Mouse (Mus musculus) gonadal fat pad, adult 2 months (tissue): ENCODE results near the gene Gm12184. TPM values are rescaled to one million over a fixed set of nuclear protein-coding genes. Genes with fewer than 3 reads are reported as not detected.
"Not testable (repeated sequence)": the region's sequence is repeated elsewhere in the genome, so short reads cannot be mapped to it uniquely, and the experiment has no call there.

ENCODE experiments used
- DNase-seq: peaks from one replicate; pipeline ENCODE4 v3.0.0-alpha.2; 2012; ENCODE audit warnings: low read depth
- polyA plus RNA-seq: library from polyadenylated mRNA; depleted of rRNA; stranded (reverse); fragments of >200 nt; gene quantifications from 2 replicates; pipeline ENCODE4 v1.2.3, GENCODE M21; 2012

Gene Gm12184
- polyA plus RNA-seq, 1 experiment, result 11.0 TPM

GRCm38 (mm10) chr11:48846881-48847280 lies 20.4 kb upstream of the Gm12184 start:
- DNase-seq, result no peak

DNA sequence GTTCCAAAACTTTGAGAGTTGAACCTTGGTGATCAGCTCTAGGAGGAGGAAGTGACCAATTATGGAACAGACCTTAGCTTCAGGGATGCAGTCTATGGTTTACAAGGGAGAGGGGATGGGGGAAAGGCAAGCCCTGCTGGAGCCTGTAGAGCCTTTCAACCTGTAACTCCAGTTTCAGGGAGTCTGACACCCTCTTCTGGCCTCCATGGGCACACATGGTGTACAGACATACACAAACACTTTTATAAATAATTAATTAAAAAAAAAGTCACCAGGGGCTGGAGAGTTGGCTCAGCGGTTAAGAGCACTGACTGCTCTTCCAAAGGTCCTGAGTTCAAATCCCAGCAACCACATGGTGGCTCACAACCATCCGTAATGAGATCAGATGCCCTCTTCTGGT lies 19.9 kb upstream of the Gm12184 start:
- not testable (repeated sequence) for DNase-seq

- no peak for DNase-seq
Measured at GRCm38 (mm10) chr11:48845244-48845815, 18.9 kb upstream of the Gm12184 start.

DNA sequence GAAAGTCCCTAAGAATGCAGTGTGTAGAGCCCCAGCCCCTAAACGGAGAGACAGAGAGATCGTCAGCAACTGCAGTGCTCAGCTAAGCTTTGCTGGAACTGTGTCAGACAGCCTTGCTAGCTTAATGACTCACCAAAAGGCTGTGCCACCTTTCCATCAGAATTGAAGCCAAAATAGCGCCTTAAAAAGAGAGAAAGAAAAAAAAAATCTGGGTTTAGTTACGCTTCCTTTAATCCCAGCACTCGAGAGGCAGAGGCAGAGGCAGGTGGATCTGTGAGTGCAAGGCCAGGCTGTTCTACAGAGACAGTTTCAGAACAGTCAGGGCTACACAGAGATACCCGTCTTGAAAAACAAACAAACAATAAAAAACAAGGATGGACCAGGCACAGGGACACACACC lies 17.9 kb upstream of the Gm12184 start:
- DNase-seq, result no peak

DNA sequence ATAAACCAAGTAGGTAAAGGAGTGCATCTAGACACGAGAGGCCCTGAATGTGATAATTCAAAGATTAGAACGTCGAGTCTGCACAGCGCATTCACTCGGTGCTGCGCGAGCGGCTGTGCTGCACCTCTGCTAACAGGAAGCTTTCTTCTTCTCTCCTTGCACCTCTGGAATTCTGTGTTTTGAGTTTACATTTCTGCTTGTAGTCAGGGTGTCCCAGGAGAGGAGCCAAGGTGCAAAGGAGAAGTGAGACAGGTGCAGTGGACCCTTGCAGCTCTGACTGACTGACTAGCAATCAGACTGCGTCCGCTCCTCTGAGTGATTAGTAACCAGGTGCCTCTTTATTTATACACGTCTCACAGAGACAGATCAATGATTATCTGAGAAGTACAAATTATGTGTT lies 16.7 kb upstream of the Gm12184 start:
- no peak for DNase-seq

GRCm38 (mm10) chr11:48842378-48842792 lies 15.9 kb upstream of the Gm12184 start:
- no peak for DNase-seq

GRCm38 (mm10) chr11:48841213-48841612 lies 14.8 kb upstream of the Gm12184 start:
- DNase-seq, result no peak

DNA sequence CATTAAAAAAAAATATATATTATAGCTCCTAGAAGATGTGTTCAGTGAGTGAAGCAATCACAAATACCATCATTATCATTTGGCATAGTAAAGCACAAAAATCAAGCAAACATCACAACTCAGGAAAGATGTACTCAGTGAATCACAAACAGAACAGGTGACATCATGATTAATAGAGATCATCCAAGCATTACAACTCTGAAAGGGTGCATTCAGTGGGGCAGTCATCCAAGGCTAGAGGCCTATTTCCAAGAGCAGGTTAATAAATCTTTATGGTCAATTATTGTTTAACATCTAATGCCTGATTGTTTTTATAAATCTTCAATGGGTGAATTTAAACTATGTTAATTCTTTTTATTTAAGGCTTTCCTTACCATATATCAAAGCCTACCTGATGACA lies 14.3 kb upstream of the Gm12184 start:
- DNase-seq, result no peak

DNA sequence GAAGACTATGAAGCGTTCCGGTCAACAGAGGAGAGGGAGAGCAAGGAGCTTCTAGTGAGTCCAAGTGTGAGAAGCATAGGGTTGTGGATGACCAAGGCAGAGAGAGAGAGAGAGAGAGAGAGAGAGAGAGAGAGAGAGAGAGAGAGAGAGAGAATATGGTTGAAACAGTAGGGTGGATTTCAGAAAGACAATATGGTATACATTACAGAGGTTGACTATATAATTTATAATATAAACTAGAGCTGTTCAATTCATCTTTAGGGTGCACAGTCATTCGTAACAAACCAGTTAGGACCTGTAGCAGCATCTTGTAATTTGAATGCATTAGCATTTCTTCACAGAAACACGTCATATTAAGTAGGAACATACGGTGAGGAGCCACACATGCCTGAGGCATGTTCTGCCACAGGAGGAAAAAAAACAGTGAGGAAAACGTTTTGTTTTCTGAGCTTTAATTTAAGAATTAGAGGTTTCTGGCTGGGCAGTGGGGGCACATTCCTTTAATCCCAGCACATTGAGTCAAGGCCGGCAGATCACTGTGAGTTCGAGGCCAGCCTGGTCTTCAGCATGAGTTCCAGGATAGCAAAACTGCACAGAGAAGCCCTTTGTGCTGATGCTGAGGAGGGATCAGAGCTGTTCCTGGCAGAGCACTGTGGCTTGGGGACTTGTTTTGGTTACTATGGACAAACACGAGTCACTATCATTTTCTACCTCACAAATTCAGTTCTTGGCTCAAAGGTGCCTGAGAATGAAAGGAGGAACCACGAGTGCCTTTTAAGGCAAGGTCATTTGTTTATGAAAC lies 12.6 kb upstream of the Gm12184 start:
- no peak for DNase-seq

- no peak for DNase-seq
Measured at GRCm38 (mm10) chr11:48838181-48838797, 11.8 kb upstream of the Gm12184 start.

- no peak for DNase-seq
Measured at GRCm38 (mm10) chr11:48837310-48838180, 11.1 kb upstream of the Gm12184 start.

DNA sequence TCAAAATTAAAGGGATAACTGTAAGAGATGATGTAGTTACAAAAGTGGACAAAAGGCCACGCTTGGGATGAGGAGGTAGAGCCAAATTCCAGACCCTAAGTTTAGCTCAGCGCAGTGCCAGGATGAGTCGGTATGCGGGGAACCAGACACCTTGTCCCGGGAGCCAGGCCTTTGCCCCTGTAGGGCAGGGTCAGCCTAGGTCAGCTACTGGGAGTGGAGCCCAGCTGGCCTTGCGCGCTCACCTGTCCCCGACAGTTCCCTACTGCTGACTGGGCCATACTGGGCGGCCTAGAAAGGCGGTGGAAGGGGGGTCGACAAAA lies 10.5 kb upstream of the Gm12184 start:
- DNase-seq, result no peak

GRCm38 (mm10) chr11:48835923-48836322 lies 9.5 kb upstream of the Gm12184 start:
- no peak for DNase-seq

- no peak for DNase-seq
Measured at GRCm38 (mm10) chr11:48833731-48834639, 7.5 kb upstream of the Gm12184 start.

DNA sequence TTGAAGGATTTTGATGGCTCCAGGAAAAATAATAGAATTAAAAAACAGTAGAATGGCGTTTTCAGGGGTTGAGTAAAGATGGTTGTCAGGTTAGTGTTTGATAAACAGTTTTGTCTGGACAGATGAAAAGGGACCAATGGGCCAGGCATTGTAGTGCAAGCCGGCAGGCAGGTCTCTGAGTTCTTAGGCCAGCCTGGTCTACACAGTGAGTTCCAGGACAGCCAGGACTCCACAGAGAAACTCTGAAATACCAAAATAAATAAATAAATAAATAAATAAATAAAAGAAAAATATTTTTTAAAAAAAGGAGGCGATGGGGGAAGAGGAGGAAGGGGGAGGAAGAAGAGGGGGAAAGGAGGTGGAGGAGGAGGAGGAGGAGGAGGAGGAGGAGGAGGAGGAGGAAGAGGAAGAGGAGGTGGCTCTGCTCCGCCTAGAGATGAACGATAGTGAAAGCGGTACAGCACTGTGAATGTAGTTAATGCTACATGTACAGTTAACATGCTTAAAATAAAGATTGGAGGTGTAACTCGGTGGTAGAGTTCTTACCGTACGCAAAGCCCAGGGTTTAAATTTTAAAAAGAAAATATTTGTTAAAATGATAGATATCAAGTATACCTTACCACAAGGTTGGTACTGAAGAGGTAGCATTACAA lies 6.7 kb upstream of the Gm12184 start:
- DNase-seq, result no peak

DNA sequence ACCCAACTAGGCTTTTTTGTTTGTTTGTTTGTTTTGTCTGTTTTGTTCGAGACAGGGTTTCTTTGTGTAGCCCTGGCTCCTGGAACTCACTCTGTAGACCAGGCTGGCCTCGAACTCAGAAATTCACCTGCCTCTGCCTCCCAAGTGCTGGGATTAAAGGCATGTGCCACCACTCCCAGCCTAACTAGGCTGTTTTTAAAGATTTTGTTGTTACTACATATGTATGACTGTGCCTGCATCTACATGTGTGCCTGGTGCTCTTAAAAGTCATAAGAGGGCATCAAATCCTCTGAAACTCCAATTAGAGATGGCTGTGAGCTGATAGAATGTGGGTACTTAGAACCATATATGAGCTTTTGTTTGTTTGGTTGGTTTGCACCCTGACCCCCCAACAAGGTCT lies 4.8 kb upstream of the Gm12184 start:
- DNase-seq, result no peak

DNA sequence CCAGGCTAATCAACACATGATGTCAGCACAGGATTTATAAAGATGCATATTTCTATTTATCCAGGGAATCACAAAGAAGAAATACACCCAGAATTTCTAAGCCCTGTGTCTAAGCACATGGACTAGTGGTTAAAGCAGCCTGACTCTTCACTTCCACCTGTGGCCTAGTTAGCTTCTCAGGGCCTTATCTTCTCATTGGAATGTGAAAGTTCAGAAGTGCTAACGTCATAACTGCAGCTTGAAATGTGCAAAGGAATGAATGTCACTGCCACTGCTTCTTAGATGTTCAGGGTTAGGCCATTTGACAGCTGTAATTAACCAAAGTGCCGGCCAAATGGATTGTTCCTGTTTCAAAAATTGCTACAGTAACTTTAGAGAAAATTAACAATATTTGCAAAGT lies 3.8 kb upstream of the Gm12184 start:
- DNase-seq, result no peak

DNA sequence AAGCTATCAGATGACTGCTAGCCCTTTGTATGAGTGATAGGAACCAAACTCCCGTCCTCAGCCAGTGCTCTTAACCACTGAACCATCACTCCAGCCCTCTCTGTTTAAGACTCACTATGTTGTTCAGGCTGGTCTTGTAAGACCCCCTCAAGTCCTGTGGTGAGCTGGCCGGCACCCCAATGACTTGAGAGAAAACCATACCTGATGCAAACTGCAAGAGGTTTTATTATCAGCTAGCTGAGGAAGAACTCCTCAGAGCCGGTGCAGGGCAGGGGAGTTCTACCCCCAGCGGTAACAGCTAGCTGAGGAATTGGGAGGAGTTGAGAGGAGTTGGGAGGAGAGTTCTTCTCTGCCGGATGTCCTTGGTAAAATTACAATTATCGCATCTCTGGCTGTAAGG lies 1.5 kb upstream of the Gm12184 start:
- DNase-seq, result no peak

DNA sequence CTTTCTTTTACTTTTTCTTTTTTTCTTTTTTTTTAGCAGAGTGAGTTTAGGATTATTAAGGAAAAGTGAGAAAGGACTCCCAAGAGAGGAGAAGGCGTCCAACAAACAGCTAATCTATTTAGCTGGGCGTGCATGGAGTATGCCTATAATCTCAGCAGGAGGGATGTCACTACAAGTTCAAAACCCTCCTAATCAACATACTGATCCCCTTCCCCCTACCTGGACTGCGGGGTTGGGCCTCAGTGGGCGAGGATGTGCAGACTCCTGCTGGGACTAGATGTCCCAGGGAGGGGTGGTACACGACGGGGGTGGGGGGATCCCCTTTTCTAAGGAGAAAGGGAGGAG lies 269 bp upstream of the Gm12184 start:
- no peak for DNase-seq

DNA sequence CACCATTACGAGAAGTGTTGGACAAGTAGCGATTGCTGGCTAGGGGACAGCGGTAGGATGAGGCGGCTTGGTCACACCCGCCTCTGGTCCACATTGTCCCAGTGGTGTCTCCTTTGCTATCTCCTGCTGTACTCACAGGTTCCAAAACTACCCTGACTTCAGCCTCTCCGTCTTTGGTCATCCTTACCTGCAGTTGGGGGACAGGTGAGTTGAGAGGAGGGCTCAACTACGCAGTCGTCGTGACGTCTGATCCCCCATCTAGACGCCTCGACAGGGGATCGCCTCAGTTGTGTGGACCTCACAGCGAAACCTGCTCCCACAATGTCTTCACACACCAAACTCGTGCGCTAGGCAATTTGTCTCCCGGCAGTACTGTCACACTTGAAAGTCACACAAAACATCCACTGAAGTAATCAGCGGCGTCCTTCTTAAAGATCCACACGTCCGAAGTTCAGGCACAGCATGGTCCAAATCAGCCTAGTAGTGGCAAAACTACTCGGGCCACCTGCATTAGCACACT lies 2.1 kb downstream of the Gm12184 start:
- no peak for DNase-seq

- no peak for DNase-seq
Measured at GRCm38 (mm10) chr11:48823536-48823972, 2.9 kb downstream of the Gm12184 start.
